Mouse (Mus musculus) lung, embryonic 15.5 days (tissue): Measurements from ENCODE around the gene Taf1c. TPM values are rescaled to one million over a fixed set of nuclear protein-coding genes. Genes with fewer than 3 reads are reported as not detected.

ENCODE experiments used
- ATAC-seq: fragments of 200-750 bp; cut with Nextera tagmentation; 2 replicates; pipeline ENCODE4 v1.8.0; 2017; ENCODE audit warnings: moderate number of reproducible peaks, borderline replicate concordance; ENCODE audit not compliant: low FRiP score, low TSS enrichment; ENCODE audit errors: extremely low read depth
- H3K27ac ChIP-seq: fragments of 300-500 bp; sonication (generic); 2 replicates; pipeline ENCODE4 v1.5.1; 2015; ENCODE audit warnings: moderate library complexity, mild to moderate bottlenecking, inconsistent platforms
- H3K27me3 ChIP-seq: fragments of 300-500 bp; sonication (generic); 2 replicates; pipeline ENCODE4 v1.6.1; 2015; ENCODE audit warnings: inconsistent platforms
- H3K36me3 ChIP-seq: fragments of 300-500 bp; sonication (generic); 2 replicates; pipeline ENCODE4 v1.6.1; 2015; ENCODE audit warnings: inconsistent platforms
- H3K4me1 ChIP-seq: fragments of 300-500 bp; sonication (generic); 2 replicates; pipeline ENCODE4 v1.6.1; 2015; ENCODE audit warnings: inconsistent platforms
- H3K4me2 ChIP-seq: fragments of 300-500 bp; sonication (generic); 2 replicates; pipeline ENCODE4 v1.6.1; 2015; ENCODE audit warnings: inconsistent platforms, mild to moderate bottlenecking, moderate library complexity
- H3K4me3 ChIP-seq: fragments of 300-500 bp; sonication (generic); 2 replicates; pipeline ENCODE4 v1.5.1; 2015; ENCODE audit warnings: mild to moderate bottlenecking, inconsistent platforms
- H3K9ac ChIP-seq: fragments of 300-500 bp; sonication (generic); 2 replicates; pipeline ENCODE4 v1.6.1; 2015; ENCODE audit warnings: inconsistent platforms
- H3K9me3 ChIP-seq: fragments of 300-500 bp; sonication (generic); 2 replicates; pipeline ENCODE4 v1.6.1; 2016; ENCODE audit warnings: inconsistent platforms
- WGBS: fragments of 180-500 bp; shearing (Covaris S2); methylation state at CpG from one replicate; pipeline ENCODE4 v1.1.7; 2015; 5-methylcytosine and 5-hydroxymethylcytosine counted together
- polyA plus RNA-seq: library from polyadenylated mRNA; unstranded; fragments of >200 nt; fragmentation: Nextera tagmentation; extraction: Ambion mirVana; gene quantifications from 2 replicates; pipeline ENCODE4 v1.2.1, GENCODE M21; 2015

Taf1c gene
- polyA plus RNA-seq, 1 experiment from 2014 or later: 10.6 TPM

- H3K4me1 ChIP-seq: no peaks in the 10 kb centered on the region
- no peak overlapping the region for H3K27ac ChIP-seq
- H3K9me3 ChIP-seq: no peaks in the 10 kb centered on the region
- no peak for ATAC-seq
- no peak overlapping the region for H3K4me2 ChIP-seq
- no peaks in the 10 kb centered on the region for H3K36me3 ChIP-seq
- no peaks in the 10 kb centered on the region for H3K27me3 ChIP-seq
- no peak overlapping the region for H3K9ac ChIP-seq
- H3K4me3 ChIP-seq: no peak overlapping the region
- WGBS: 63% methylated on average over 4 of the region's 4 CpGs
These were observed 17.5 kb upstream of the Taf1c start for GRCm38 (mm10) chr8:119622555-119622954.

DNA sequence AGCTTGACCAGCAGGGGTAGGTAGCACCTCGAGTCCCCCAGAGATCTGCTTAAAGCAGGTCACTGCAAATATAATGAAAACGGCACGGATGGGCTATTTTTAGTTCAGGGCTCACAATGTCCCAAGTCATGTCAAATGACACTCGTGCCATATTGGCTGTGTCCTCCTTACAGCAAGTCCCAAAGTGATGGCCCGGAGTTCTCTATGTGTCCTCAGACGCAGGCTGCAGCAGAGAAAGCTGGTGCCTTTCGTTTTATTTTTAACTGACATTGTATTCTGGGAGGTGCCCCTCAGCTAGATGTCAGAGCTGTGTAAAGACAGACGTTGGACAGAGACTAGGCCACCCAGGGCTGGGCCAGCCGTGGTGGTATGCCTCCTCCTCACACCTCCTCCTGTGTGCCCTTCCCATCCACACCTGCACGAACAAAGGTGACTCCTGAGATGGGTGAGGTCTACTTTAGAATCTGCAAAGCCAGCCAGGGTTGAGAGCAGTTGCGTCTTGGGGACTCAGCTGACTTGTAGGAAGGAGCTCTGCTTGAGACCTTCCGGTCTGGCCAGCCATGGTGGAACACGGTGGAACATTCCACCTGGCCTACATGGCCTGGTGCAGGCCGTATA is 15.9 kb upstream of the Taf1c start:
- no peak overlapping the region for H3K4me2 ChIP-seq
- H3K4me1 ChIP-seq: no peaks in the 10 kb centered on the region
- H3K36me3 ChIP-seq: no peaks in the 10 kb centered on the region
- H3K27ac ChIP-seq: no peak overlapping the region
- H3K9me3 ChIP-seq: no peaks in the 10 kb centered on the region
- WGBS: 77% methylated on average over 14 of the region's 14 CpGs
- no peak overlapping the region for H3K9ac ChIP-seq
- ATAC-seq: no peak
- no peaks in the 10 kb centered on the region for H3K27me3 ChIP-seq
- H3K4me3 ChIP-seq: no peak overlapping the region

DNA sequence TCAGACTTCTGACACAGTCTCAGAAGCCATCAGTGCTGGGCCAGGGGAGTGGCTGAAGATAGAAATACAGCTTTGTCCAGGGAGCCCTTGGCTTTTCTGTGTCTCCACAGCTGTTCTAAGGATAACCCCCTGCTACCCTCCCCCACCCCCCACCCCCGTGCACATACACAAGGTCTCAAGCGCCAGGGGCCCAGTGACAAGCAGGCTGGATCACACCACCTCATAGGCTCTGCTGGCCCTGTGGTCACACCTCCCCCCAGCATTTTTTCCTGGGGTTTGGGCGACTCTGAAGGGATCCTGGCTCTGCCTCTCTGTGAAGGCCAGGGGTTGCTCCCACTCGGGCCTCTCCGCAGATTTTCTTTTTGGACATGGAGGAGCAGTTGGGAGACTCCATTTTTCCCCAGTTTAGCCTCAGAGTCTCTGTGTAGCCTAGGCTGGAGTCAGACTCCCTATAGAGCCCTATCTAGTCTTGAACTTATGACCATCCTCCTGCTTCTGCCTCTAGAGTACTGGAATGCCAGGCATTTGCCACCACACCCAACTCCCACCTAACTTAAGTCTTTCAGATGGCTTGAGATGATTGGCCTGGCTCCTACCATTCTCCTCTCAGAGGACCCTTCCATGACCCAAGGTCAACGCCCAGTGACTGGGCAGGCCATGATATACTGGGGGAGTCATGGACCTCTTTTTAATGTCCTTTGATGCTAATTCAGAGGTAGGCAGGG is 15.3 kb upstream of the Taf1c start:
- Histone ChIP-seq H3K36me3 (no peaks in the 10 kb centered on the region), H3K9me3 (no peaks in the 10 kb centered on the region), H3K27me3 (no peaks in the 10 kb centered on the region), H3K9ac (no peak overlapping the region), H3K27ac (no peak overlapping the region), H3K4me3 (no peak overlapping the region), H3K4me2 (no peak overlapping the region), H3K4me1 (no peaks in the 10 kb centered on the region)
- no peak for ATAC-seq
- WGBS: 55% methylated on average over 6 of the region's 6 CpGs

DNA sequence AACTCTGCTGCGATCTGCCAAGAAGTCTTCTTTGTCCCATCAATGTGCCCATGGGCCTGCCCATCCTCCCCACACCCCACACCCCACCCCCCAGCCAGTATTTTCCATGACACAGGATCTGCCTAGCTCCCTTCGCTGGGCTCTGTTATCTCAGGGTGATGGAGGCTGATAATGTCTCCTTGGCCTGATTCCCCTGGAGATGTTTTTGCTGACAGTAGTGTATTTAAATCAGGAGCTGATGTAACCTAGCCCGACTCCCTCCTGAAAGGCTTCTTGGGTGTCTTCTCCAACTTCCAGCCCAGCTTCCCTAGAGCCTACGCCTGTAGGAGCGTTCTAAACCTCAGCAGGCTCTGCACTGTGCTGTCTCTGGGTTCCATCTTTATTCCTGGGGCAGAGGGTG is 13.9 kb upstream of the Taf1c start:
- no peaks in the 10 kb centered on the region for H3K4me1 ChIP-seq
- H3K27ac ChIP-seq: no peak overlapping the region
- no peak for ATAC-seq
- H3K4me2 ChIP-seq: no peak overlapping the region
- no peaks in the 10 kb centered on the region for H3K27me3 ChIP-seq
- H3K9ac ChIP-seq: no peak overlapping the region
- no peak overlapping the region for H3K4me3 ChIP-seq
- 51% methylated on average over 5 of the region's 5 CpGs for WGBS
- H3K9me3 ChIP-seq: no peaks in the 10 kb centered on the region
- no peaks in the 10 kb centered on the region for H3K36me3 ChIP-seq

GRCm38 (mm10) chr8:119617586-119617985 is 12.6 kb upstream of the Taf1c start:
- no peak overlapping the region for H3K4me3 ChIP-seq
- no peak overlapping the region for H3K4me2 ChIP-seq
- H3K27ac ChIP-seq: no peak overlapping the region
- no peaks in the 10 kb centered on the region for H3K36me3 ChIP-seq
- 68% methylated on average over 5 of the region's 5 CpGs for WGBS
- ATAC-seq: no peak
- no peak overlapping the region for H3K9ac ChIP-seq
- no peaks in the 10 kb centered on the region for H3K27me3 ChIP-seq
- H3K9me3 ChIP-seq: no peaks in the 10 kb centered on the region
- H3K4me1 ChIP-seq: no peaks in the 10 kb centered on the region

DNA sequence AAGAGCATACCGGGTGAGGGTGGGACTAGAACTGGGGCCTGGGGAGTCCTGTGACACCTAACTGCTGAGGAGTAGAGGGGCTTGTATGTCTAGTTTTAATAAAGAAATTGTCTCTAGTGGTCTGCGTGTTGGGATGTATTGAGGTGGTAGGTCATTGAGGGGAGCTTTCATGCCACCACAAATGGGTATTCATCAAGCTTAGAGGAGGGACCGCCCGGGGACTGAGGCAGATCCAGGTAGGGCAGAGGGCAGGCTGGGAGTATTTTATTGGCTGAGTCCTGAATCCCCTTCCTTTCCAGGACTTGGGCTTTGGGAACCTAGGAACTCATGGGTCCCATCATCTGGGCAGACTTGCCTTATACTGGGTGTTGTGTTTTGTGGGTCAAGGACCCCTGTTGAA is 11.8 kb upstream of the Taf1c start:
- Histone ChIP-seq H3K4me2 (no peak overlapping the region), H3K9ac (no peak overlapping the region), H3K9me3 (no peaks in the 10 kb centered on the region), H3K36me3 (no peaks in the 10 kb centered on the region), H3K27ac (no peak overlapping the region), H3K4me3 (no peak overlapping the region), H3K4me1 (no peaks in the 10 kb centered on the region), H3K27me3 (no peaks in the 10 kb centered on the region)
- ATAC-seq: no peak
- 79% methylated on average over 4 of the region's 4 CpGs for WGBS

GRCm38 (mm10) chr8:119616358-119616757 is 11.3 kb upstream of the Taf1c start:
- no peak overlapping the region for H3K9ac ChIP-seq
- 72% methylated on average over 7 of the region's 7 CpGs for WGBS
- no peaks in the 10 kb centered on the region for H3K4me1 ChIP-seq
- no peak overlapping the region for H3K4me2 ChIP-seq
- no peaks in the 10 kb centered on the region for H3K36me3 ChIP-seq
- H3K27me3 ChIP-seq: no peaks in the 10 kb centered on the region
- H3K9me3 ChIP-seq: no peaks in the 10 kb centered on the region
- H3K4me3 ChIP-seq: no peak overlapping the region
- ATAC-seq: no peak
- no peak overlapping the region for H3K27ac ChIP-seq

- H3K4me2 ChIP-seq: no peak overlapping the region
- H3K4me1 ChIP-seq: no peaks in the 10 kb centered on the region
- H3K9ac ChIP-seq: no peak overlapping the region
- H3K27ac ChIP-seq: no peak overlapping the region
- ATAC-seq: no peak
- H3K4me3 ChIP-seq: no peak overlapping the region
- 67% methylated on average over 14 of the region's 14 CpGs for WGBS
- H3K27me3 ChIP-seq: no peaks in the 10 kb centered on the region
- no peaks in the 10 kb centered on the region for H3K9me3 ChIP-seq
- no peaks in the 10 kb centered on the region for H3K36me3 ChIP-seq
These were observed 10.1 kb upstream of the Taf1c start for GRCm38 (mm10) chr8:119615096-119615495.

DNA sequence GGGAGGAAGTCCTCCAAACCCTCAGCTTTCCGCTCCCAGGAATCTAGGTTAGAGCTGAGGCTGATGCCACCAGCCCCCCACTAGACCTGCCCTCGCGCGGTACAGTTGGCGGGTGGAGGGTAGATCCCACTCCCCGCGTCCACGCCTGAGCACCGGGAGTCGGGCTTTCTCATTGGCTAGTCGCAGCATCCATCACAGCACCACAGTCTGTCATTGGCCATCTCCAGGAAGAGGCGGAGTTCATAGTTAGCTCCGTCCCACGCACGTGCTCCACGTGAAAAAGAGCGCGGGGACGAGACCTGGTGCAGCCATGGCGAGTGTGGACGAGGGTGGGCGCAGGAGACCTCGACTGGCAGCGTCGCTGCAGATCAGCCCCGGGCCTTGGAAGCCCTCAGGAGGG is 7.4 kb upstream of the Taf1c start, which contains the start of gene Adad2:
Gene Adad2 (plus strand): TSS at position 277 of the 400 bp plus-strand sequence.
- Histone ChIP-seq H3K9me3 (peaks cover 4% of the 10 kb centered on the region; the same call in 1 of the 2 replicates), H3K4me3 (no peak within 1 kb of the TSS), H3K27me3 (no peaks in the 10 kb centered on the region), H3K27ac (no peak within 1 kb of the TSS), H3K9ac (no peak within 1 kb of the TSS), H3K4me2 (no peak within 1 kb of the TSS), H3K4me1 (no peaks in the 10 kb centered on the region), H3K36me3 (no peaks in the 10 kb centered on the region)
- ATAC-seq: no peak; the same call in 1 of the 2 replicates
- WGBS: 79% methylated on average over 26 of the region's 26 CpGs

DNA sequence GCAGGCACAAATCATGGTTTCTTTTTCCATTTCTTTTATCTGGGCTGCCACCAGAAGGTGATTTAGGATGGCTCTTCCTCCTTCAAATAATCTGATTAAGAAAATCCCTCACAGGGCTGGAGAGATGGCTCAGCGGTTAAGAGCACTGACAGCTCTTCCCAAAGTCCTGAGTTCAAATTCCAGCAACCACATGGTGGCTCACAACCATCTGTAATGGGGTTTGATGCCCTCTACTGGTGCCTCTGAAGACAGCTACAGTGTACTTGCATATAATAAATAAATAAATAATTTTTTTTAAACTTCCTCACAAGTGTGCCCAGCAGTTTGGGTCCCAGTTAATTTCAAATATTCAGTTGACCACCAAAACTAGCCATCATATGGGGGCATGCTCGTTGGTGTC is 1.2 kb upstream of the Taf1c start:
- Histone ChIP-seq H3K9ac (no peak overlapping the region), H3K4me3 (no peak overlapping the region), H3K4me1 (peaks cover 9% of the 10 kb centered on the region), H3K36me3 (peaks cover 9% of the 10 kb centered on the region; the same call in 1 of the 2 replicates), H3K9me3 (peaks cover 4% of the 10 kb centered on the region; the same call in 1 of the 2 replicates), H3K27me3 (no peaks in the 10 kb centered on the region), H3K27ac (no peak overlapping the region), H3K4me2 (no peak overlapping the region)
- no peak for ATAC-seq
- 71% methylated on average over 2 of the region's 2 CpGs for WGBS

DNA sequence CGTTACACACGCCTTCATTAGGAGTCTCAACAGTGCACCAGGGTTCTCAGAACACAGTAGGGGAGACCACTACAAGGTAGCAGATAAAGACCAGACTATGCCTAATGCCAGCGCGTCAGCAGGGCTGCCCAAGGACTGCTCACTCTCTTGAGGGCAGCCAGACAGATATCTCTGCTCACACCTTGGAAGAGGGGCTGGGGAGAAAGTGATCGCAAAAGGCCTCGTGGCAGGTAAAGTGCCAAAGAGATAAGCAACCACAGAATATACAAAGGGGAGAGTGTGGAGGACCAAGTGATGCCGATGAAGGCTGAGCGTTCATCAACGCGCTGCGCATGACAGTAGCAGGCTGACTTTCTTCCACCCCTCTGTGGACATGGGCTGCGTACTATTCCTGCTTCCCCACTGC is 621 bp downstream of the Taf1c start:
- Histone ChIP-seq H3K4me1 (peaks cover 9% of the 10 kb centered on the region), H3K4me2 (peak overlapping the region; percentile 81), H3K9ac (peak overlapping the region; percentile 83), H3K9me3 (peaks cover 4% of the 10 kb centered on the region; the same call in 1 of the 2 replicates), H3K4me3 (peak overlapping the region; percentile 79), H3K27me3 (no peaks in the 10 kb centered on the region), H3K36me3 (peaks cover 21% of the 10 kb centered on the region), H3K27ac (no peak overlapping the region)
- no peak for ATAC-seq
- 23% methylated on average over 12 of the region's 12 CpGs for WGBS

- Histone ChIP-seq H3K4me2 (peak overlapping the region; percentile 81), H3K27me3 (no peaks in the 10 kb centered on the region), H3K27ac (no peak overlapping the region), H3K4me1 (peaks cover 9% of the 10 kb centered on the region), H3K9me3 (no peaks in the 10 kb centered on the region), H3K4me3 (peak overlapping the region; percentile 79), H3K36me3 (peaks cover 28% of the 10 kb centered on the region), H3K9ac (0 out of 2 replicates have a peak overlapping the region, but pooled peaks have one; percentile 83)
- 90% methylated on average over 4 of the region's 4 CpGs for WGBS
- no peak for ATAC-seq
These were observed 1.3 kb downstream of the Taf1c start for GRCm38 (mm10) chr8:119603771-119604170.
